10 mouse cellular contexts compared by ENCODE assay signal in the genomic region with DNA sequence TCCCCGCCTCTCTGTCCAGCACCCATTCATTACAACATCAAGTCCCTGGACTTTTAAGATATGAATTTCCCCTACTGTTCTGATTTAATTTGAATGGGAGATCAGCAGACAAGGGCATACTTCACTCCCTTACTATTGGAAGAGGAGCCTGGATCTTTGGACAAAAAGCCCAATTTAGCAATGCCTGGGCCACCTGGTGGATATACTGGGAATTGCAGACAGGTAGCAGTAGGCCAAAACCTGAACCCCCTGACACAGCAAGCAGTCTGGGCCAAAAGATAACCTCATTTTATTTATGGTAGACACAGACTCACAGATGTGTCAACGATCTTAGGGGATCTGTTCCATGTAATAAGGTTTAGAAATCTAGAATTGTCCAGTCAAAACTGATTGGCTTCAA. TPM values are rescaled to one million over a fixed set of nuclear protein-coding genes. Genes with fewer than 3 reads are reported as not detected.
DNase-seq lines count a peak whose midpoint lies in the region; ATAC-seq and TF ChIP-seq lines count a peak whose summit lies in the region.
"Had no signal": no experiment of that assay in that cellular context is flagged by ENCODE, and none has a peak within 500 bp of the region (broad histone marks: within the 10 kb centered on the region; RNA-seq: fewer than 3 reads in every experiment).

No protein-coding gene starts in this region.

- no peak for TF ChIP-seq EP300 in liver, embryonic 14.5 days (IDR thresholded peaks at IDR 0.05; ENCODE audit: low read depth)

- ATAC-seq in heart, embryonic 12.5 days (ENCODE audit: insufficient number of reproducible peaks, low FRiP score), result no peak
- no peak for ATAC-seq in liver, embryonic 14.5 days (ENCODE audit: insufficient read depth)

- H3K4me3 ChIP-seq in heart, embryonic 12.5 days, result no peak overlapping the region
- no peak overlapping the region for H3K4me3 ChIP-seq in thymus, adult 2 months (ENCODE audit: control insufficient read depth, insufficient read depth, low read length)
- H3K4me3 ChIP-seq in liver, embryonic 14.5 days (ENCODE audit: insufficient read depth in 1 of 2, low read depth in 2 of 2, low read length in 2 of 2), result no peak overlapping the region
- H3K4me3 ChIP-seq: embryonic facial prominence, embryonic 13.5 days; liver, embryonic 13.5 days had no signal

- H3K36me3 ChIP-seq in heart, embryonic 12.5 days, result no peaks in the 10 kb centered on the region
- no peaks in the 10 kb centered on the region for H3K36me3 ChIP-seq in thymus, adult 2 months (ENCODE audit: control insufficient read depth, insufficient read depth, low read length)
- H3K36me3 ChIP-seq in liver, embryonic 14.5 days (replicated peaks; ENCODE audit: control insufficient read depth, insufficient read depth, low read depth), result no peaks in the 10 kb centered on the region
- H3K36me3 ChIP-seq: embryonic facial prominence, embryonic 13.5 days; liver, embryonic 13.5 days had no signal

- H3K9ac ChIP-seq in heart, embryonic 12.5 days, result no peak overlapping the region
- H3K9ac ChIP-seq in liver, embryonic 14.5 days (replicated peaks), result no peak overlapping the region
- H3K9ac ChIP-seq: embryonic facial prominence, embryonic 13.5 days; liver, embryonic 13.5 days had no signal

- H3K27ac ChIP-seq in heart, embryonic 12.5 days (ENCODE audit: poor library complexity, severe bottlenecking), result no peak overlapping the region
- H3K27ac ChIP-seq in thymus, adult 2 months (ENCODE audit: control insufficient read depth, insufficient read depth, low read length), result no peak overlapping the region
- no peak overlapping the region for H3K27ac ChIP-seq in liver, embryonic 14.5 days
- H3K27ac ChIP-seq: embryonic facial prominence, embryonic 13.5 days; liver, embryonic 13.5 days had no signal

- no peak overlapping the region for H3K4me2 ChIP-seq in heart, embryonic 12.5 days
- no peak overlapping the region for H3K4me2 ChIP-seq in liver, embryonic 14.5 days (ENCODE audit: low read depth)
- H3K4me2 ChIP-seq: embryonic facial prominence, embryonic 13.5 days; liver, embryonic 13.5 days had no signal

- peaks cover 15% of the 10 kb centered on the region; the same call in 1 of the 2 replicates for H3K27me3 ChIP-seq in heart, embryonic 12.5 days (replicated peaks)
- no peaks in the 10 kb centered on the region; the same call in 1 of the 2 replicates for H3K27me3 ChIP-seq in thymus, adult 2 months (ENCODE audit: control insufficient read depth, insufficient read depth, low read length)
- H3K27me3 ChIP-seq in liver, embryonic 14.5 days (ENCODE audit: control insufficient read depth, insufficient read depth, low read length), result no peaks in the 10 kb centered on the region
- H3K27me3 ChIP-seq: embryonic facial prominence, embryonic 13.5 days; liver, embryonic 13.5 days had no signal

- no peak for TF ChIP-seq POLR2A in thymus, adult 2 months (IDR thresholded peaks at IDR 0.05; ENCODE audit: control insufficient read depth, extremely low read depth, insufficient read depth, low read length, poor library complexity)

- DNase-seq in heart, postnatal 10 days, result peak; percentile 53 to 74
- peak; percentile 45 for DNase-seq in thymus, adult 2 months
- no peak for DNase-seq in thymus, adult 18-20 months
- peak; percentile 11 for DNase-seq in c-Kit-positive CD71-positive TER-119-negative erythroid progenitor cells, embryonic 14.5 days (ENCODE audit: low read depth)
- peak; percentile 56 to 67 for DNase-seq in frontal cortex, postnatal 25 days (ENCODE audit: low spot score in 2 of 2)
- DNase-seq in liver, embryonic 14.5 days (ENCODE audit: low read depth in 3 of 3, low spot score in 3 of 3), result peak in 1 of 3 experiments; percentile 7
- peak; percentile 27 for DNase-seq in telencephalon, adult 2 months (ENCODE audit: low read depth, low spot score)
- DNase-seq: liver, embryonic 13.5 days had no signal

- H3K9me3 ChIP-seq in heart, embryonic 12.5 days (replicated peaks), result 0 out of 2 replicates have a peak, but pooled peaks cover 4% of the 10 kb centered on the region
- H3K9me3 ChIP-seq in liver, embryonic 14.5 days (ENCODE audit: control insufficient read depth, low read length), result no peaks in the 10 kb centered on the region
- H3K9me3 ChIP-seq: embryonic facial prominence, embryonic 13.5 days; liver, embryonic 13.5 days had no signal

- intact Hi-C loops in heart, postnatal 10 days (cut with DNase I), result loop anchor here (1.0 to 2.0 kb wide), 2 partner anchors 59 to 159 kb away; a partner anchor contains a TSS

- 47% methylated on average over 2 of the region's 2 CpGs for WGBS in heart, embryonic 12.5 days
- WGBS in thymus, adult 2 months, result 49% methylated on average over 2 of the region's 2 CpGs
- 30% methylated on average over 2 of the region's 2 CpGs for WGBS in liver, embryonic 14.5 days (ENCODE audit: insufficient replicate concordance)

- TF ChIP-seq CTCF in thymus, adult 2 months (IDR thresholded peaks at IDR 0.05; ENCODE audit: borderline replicate concordance, control insufficient read depth, extremely low read depth, insufficient read depth, low read length, poor library complexity), result no peak
- TF ChIP-seq CTCF in liver, embryonic 14.5 days (IDR thresholded peaks at IDR 0.05; ENCODE audit: low read depth), result peak; percentile 81

- 0 out of 2 replicates have a peak, but pooled peaks cover 7% of the 10 kb centered on the region for H3K4me1 ChIP-seq in heart, embryonic 12.5 days (replicated peaks)
- H3K4me1 ChIP-seq in thymus, adult 2 months (replicated peaks; ENCODE audit: control insufficient read depth, insufficient read depth, low read length), result no peaks in the 10 kb centered on the region
- H3K4me1 ChIP-seq in liver, embryonic 14.5 days (replicated peaks; ENCODE audit: control insufficient read depth in 2 of 2, insufficient read depth in 2 of 2, low read length in 1 of 2), result no peaks in the 10 kb centered on the region
- H3K4me1 ChIP-seq: embryonic facial prominence, embryonic 13.5 days; liver, embryonic 13.5 days had no signal

RNA-seq across cellular contexts. Expression of a gene that starts 9.1 kb away (rescaled TPM):
- not detected for total RNA-seq in heart, postnatal 10 days (2021)
- polyA plus RNA-seq in heart, embryonic 12.5 days (2016; fragmentation: Nextera tagmentation; extraction: Ambion mirVana), result 0.20 TPM in 1 of 2 replicates, not detected in the other
- polyA plus RNA-seq in thymus, adult 2 months (2012; rRNA removed), result not detected in 2 replicates
- 0.09 TPM in 1 of 2 replicates, not detected in the other for polyA plus RNA-seq in liver, embryonic 14.5 days (2012; rRNA removed)
- polyA plus RNA-seq in liver, embryonic 14.5 days (2014; fragmentation: Nextera tagmentation; extraction: Ambion mirVana), result not detected in 2 replicates
- polyA plus RNA-seq: liver, embryonic 13.5 days had no signal

RNA-seq across cellular contexts. Expression of a gene that starts 54.2 kb away (rescaled TPM):
- 100 to 1,000 TPM; 406 to 430 TPM for total RNA-seq in heart, postnatal 10 days (2021)
- polyA plus RNA-seq in heart, embryonic 12.5 days (2016; fragmentation: Nextera tagmentation; extraction: Ambion mirVana), result 218 TPM in 2 replicates
- 31.8 and 64.7 TPM in 2 replicates for polyA plus RNA-seq in thymus, adult 2 months (2012; rRNA removed)
- 3.6 TPM in 2 replicates for polyA plus RNA-seq in liver, embryonic 14.5 days (2012; rRNA removed)
- polyA plus RNA-seq in liver, embryonic 14.5 days (2014; fragmentation: Nextera tagmentation; extraction: Ambion mirVana), result 2.1 and 2.5 TPM in 2 replicates

RNA-seq across cellular contexts. Expression of a gene that starts 59.7 kb away (rescaled TPM):
- under 1 TPM; 0.30 to 0.38 TPM for total RNA-seq in heart, postnatal 10 days (2021)
- polyA plus RNA-seq in heart, embryonic 12.5 days (2016; fragmentation: Nextera tagmentation; extraction: Ambion mirVana), result 0.75 TPM in 1 of 2 replicates, not detected in the other
- 0.17 TPM in 1 of 2 replicates, not detected in the other for polyA plus RNA-seq in thymus, adult 2 months (2012; rRNA removed)
- polyA plus RNA-seq in liver, embryonic 14.5 days (2012; rRNA removed), result not detected in 2 replicates
- polyA plus RNA-seq in liver, embryonic 14.5 days (2014; fragmentation: Nextera tagmentation; extraction: Ambion mirVana), result not detected in 2 replicates
- polyA plus RNA-seq: liver, embryonic 13.5 days had no signal

Comparison
In these comparisons a context has a peak if more than half of its experiments do, and no peak if none do; other contexts are left out.
1. DNase-seq: peak in heart, postnatal 10 days (2 of 2), thymus, adult 2 months (single experiment), c-Kit-positive CD71-positive TER-119-negative erythroid progenitor cells, embryonic 14.5 days (single experiment), frontal cortex, postnatal 25 days (2 of 2) and telencephalon, adult 2 months (single experiment); none in thymus, adult 18-20 months (0 of 2).